Mouse (Mus musculus) cerebellum, postnatal 10 days (tissue): ENCODE measurements around the gene Apoc3.

Experiments used
- DNase-seq, 2 experiments: peaks; one replicate each; pipeline ENCODE4 v3.0.0; 2021; ENCODE audit warnings: mixed read lengths in 2 of 2

Apoc3 gene

DNA sequence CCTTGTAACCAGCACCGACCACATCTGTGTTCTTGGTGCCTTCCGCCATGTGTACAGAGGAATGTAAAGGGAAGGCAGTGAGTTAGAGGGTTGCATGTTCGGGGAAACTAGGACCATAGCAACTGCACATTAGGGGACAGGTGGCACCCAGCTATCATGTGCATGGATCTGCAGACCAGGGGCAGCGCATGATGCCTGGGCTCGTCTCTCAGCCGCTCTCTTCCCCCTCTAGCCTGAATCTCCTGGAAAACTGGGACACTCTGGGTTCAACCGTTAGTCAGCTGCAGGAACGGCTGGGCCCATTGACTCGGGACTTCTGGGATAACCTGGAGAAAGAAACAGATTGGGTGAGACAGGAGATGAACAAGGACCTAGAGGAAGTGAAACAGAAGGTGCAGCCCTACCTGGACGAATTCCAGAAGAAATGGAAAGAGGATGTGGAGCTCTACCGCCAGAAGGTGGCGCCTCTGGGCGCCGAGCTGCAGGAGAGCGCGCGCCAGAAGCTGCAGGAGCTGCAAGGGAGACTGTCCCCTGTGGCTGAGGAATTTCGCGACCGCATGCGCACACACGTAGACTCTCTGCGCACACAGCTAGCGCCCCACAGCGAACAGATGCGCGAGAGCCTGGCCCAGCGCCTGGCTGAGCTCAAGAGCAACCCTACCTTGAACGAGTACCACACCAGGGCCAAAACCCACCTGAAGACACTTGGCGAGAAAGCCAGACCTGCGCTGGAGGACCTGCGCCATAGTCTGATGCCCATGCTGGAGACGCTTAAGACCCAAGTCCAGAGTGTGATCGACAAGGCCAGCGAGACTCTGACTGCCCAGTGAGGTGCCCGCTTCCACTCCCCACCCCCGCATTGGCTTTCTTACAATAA lies 5.6 kb downstream of the Apoc3 start:
- peak; percentile 89 to 93 for DNase-seq

GRCm38 (mm10) chr9:46228491-46228890 lies 6.9 kb downstream of the Apoc3 start, which contains the start of gene Apoa1:
TSS of gene Apoa1 (plus strand) at chr9:46228580.
- DNase-seq, result no peak

DNA sequence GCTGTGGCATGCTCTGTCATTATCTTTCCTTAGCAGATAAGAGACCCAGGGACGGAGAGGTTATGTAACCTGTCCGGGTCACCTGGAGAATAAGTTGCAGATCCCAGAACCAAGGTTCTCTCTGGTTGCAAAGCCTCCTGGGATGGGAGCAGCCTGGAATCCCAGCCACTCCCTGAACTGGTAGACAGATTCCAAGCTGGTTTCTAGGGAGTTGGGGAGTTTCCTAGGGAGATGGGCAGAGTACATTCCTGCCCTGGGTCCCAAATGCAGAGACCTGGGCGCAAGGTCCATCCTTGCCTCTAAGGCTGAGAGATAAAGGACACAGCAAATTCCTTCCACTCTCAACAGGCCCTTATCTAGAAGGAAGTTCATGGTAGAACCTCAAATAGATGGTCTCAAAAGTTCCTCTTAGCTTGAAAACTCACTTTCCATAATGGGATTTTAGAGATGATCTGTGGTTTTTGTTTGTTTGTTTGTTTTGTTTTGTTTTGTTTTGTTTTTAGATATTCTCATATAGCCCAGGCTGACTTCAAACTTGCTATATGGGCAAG lies 8.3 kb downstream of the Apoc3 start:
- DNase-seq, result no peak

DNA sequence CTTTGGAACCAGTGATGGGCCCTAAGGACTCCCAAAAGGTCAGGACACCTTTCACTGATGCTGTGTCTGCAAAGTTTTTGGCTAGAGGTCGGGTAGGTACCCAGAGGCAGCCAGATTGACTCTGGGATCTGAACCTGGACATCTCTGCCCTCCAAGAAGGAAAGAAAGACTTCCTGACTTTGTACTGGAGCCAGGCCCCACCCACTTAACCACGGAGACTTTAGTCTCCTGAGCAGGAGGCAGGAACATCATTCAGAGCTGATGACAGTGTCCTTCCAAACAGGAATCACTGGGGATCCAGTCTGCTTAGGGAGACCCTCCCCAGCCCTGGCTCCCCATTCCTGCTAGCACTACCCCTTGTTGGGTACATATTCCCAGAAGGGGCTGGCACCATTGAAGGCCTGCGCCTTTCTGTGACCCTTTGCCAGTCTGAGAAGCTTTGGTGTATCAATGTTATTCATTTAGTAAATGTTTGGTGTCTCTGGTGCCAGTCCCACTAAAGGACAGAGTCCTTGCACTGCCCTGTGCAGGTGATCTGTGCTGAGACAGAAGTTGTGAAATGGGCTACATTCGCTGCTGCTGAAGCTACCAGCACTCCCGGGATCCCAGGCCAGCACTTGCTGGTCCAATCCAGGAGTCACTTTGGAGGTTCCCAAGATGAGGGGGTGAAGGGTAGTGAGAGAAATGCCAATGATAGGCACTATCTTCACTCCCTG lies 10.3 kb downstream of the Apoc3 start:
- DNase-seq, result no peak

- DNase-seq, result no peak
Observed at GRCm38 (mm10) chr9:46224101-46224500, 11.3 kb downstream of the Apoc3 start.

GRCm38 (mm10) chr9:46223090-46223489 lies 12.3 kb downstream of the Apoc3 start:
- no peak for DNase-seq

GRCm38 (mm10) chr9:46218176-46218575 lies 17.3 kb downstream of the Apoc3 start:
- no peak for DNase-seq

- no peak for DNase-seq
Observed at GRCm38 (mm10) chr9:46216744-46217470, 18.5 kb downstream of the Apoc3 start.

DNA sequence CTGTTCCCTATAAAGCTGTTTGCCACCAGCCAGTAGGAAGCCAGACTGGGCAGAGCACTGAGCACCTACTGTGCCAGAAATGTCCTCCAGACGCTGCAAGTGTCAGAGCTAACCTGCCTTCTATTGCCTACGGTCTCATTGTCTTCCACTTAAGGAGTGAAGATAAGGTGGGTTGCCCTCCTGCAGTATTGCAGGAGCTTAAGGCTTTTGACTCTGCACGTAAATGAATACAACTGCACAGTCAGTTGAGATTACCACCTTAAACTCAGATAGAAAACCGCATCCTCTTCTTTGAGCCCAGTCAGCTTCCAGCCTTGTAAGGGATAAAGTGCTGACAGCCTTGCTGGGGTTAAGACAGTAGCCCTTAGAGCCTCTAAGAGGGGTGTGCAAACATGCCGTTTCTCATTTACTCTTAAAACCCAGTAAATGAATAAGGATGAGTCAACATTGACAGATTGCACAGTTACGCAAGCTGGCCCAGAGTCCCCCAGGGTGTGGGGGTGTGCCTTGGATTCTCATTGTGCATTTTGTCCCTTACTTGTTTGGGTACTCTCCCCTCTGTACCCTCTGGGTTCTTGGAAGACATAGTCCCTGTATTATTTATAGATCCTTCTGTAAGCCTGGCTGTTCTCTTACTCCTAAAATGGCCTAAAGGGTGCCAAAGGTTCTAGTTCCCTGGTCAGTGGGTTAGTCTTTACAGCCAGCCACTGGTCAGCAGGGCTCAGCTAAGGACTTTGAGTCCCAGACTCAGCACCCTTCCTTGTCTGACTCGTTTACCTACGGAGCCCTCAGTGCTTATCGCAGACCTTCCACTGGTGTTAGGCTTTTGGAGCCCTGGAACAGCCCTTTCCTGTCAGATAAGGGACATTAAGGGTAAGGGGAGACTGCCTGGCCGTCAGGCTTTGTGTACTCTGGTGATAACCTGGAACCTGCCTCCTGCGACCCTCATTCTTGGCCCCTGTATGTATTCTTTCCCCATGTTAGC lies 19.8 kb downstream of the Apoc3 start:
- peak; percentile 32 to 45 for DNase-seq

DNA sequence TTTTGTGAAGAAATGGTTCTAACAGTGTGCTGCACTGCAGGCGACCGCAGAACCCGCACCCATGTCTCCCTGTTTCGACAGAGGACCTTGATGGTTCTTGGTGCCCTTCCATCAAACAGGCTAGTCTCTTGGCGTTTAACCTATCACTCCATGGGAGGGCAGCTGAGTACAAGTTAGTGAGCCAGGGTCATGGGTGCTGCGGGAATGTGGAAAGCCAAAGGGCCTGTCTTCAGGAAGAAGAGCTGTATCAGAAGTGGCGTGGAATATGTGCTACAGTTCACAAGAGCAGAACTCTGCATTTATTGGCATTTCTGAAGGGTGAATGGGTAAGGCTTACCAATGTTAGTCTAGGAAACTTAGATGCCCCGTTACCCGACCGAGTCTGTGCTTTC lies 20.5 kb downstream of the Apoc3 start:
- DNase-seq, result no peak

DNA sequence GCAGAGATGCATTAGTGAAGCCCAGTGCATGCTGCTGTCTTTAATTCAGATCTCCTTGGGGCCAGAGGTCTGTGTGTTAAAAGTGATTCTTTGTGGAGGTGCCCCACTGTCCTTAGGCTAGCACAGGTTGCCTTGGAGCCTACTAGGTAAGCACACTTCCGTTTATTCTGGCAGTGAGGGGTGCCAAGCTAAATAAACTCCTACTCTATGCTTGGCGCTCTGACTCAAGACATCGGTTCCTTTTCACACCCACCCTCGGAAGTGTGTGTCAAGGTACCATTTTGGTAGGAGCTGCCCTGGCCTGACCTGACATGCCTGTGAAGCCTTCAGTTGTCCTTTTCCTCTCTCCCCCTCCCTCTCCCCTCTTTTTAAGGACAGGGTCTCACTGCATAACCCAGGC lies 21.2 kb downstream of the Apoc3 start:
- no peak for DNase-seq

DNA sequence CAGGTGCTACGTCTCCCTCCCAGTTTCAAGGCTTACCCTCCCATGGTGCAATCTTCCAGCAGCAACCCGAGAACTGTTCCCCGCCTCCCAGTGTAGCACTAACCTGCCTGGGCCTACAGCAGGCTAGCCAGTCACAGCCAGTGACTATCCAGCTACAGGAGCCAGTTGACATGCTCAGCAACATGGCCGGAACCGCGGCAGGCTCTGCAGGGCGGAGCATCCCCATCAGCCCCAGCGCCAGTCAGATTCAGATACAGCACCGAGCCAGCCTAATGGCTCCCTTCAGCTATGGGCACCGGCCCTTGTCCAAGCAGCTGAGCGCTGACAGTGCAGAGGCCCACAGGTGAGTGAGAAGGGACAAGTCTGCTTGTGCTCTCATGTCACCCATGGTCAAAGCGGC lies 25.0 kb downstream of the Apoc3 start:
- DNase-seq, result no peak

DNA sequence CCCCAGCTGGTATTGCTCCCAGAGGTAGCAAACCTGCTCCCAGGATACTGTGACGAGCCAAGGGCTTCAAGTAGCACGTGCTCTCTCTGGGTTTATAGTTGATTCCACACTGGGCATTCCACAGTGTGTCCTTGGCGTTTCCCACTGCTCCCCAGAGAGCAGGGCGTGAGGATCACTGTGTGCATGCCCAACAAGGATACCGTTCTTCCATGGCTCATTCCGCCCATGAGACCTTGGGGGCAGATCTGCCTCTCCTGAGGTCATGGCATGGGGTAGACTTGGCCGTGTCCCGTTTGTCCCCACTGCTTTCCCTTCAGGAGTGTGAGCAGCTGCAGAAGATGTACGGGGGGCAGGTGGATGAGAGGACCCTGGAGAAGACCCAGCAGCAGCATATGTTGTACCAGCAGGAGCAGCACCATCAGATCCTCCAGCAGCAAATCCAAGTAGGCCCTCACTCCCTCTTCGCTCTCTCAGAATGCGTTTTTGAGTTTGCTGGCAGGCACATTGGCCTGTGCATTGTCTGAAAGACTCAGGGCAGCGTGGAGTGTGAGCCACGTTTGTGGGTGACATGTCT lies 26.9 kb downstream of the Apoc3 start:
- DNase-seq, result peak; percentile 40 to 46

DNA sequence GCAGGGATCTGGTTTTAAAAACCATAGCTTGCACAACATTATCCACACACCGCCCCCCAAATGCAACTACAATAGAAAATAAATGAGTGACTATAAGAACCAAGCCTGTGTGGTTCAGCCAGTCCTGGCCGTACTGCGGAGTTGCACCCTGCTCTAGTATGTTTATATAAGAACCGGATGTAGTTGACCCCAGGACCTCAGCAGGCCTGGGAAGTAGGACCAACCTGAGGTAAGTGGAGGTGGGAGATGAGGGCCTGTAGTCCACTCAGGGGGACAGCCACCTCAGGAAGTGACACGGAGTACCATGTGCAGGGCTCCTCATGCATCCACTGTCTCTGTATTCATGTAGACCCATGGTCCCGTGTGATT lies 28.0 kb downstream of the Apoc3 start:
- no peak for DNase-seq

DNA sequence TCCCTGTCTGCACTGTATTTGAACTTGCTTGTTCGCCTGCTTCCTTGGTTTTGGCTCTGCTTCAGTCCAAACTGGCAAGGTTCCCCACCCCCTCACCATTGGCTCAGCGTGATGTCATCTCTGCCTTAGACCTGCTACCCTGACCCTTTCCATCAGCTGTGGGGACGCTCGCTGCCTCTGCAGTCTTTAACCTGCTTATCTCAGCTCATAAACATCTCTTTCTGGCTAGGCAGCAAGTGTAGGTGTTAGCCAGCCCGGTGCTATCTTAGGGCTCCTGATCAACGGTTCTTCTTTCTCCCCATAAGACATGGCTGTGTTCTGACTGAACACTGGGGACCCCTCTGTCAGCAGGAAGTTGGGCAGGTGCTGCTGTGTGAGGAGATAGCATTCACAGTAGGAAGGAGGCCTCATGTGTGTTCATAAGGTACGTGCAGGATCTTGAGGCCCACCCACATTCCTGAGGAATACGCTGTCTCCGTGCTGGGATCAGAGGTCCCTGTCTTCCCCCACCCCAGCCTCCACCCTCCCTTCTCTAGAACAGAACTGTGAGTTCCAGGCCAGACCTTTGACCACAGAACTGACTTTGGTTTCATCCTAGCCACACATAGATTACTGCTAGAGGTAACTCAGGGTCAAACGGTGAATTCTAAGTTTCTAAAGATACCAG lies 28.5 kb downstream of the Apoc3 start:
- peak; percentile 37 for DNase-seq

GRCm38 (mm10) chr9:46199609-46200008 lies 35.8 kb downstream of the Apoc3 start:
- no peak for DNase-seq

GRCm38 (mm10) chr9:46198936-46199335 lies 36.5 kb downstream of the Apoc3 start:
- DNase-seq, result no peak

- DNase-seq, result peak in 1 of 2 experiments; percentile 29
Observed at GRCm38 (mm10) chr9:46198461-46198860, 37.0 kb downstream of the Apoc3 start.

- no peak for DNase-seq
Observed at GRCm38 (mm10) chr9:46196699-46197169, 38.7 kb downstream of the Apoc3 start.

GRCm38 (mm10) chr9:46194809-46195208 lies 40.6 kb downstream of the Apoc3 start:
- no peak for DNase-seq

GRCm38 (mm10) chr9:46192642-46193041 lies 42.8 kb downstream of the Apoc3 start:
- no peak for DNase-seq
